Mouse (Mus musculus): ENCODE measurements around the gene Mbd5.

The Mbd5 gene

GRCm38 (mm10) chr2:48948841-48949584 lies at the start of gene Mbd5:
Gene Mbd5, plus strand, starts transcription at chr2:48949508.
- peak; percentile 99 for DNase-seq (ENCODE audit: low spot score)

GRCm38 (mm10) chr2:48908866-48909265 lies 40.4 kb upstream of the Mbd5 start:
- peak; percentile 33 for DNase-seq (ENCODE audit: low spot score)

- no peak for DNase-seq (ENCODE audit: low spot score)
These were observed 35.1 kb upstream of the Mbd5 start for GRCm38 (mm10) chr2:48914185-48914584.

GRCm38 (mm10) chr2:48915832-48916231 lies 33.5 kb upstream of the Mbd5 start:
- DNase-seq (ENCODE audit: low spot score): no peak

GRCm38 (mm10) chr2:48935058-48935457 lies 14.2 kb upstream of the Mbd5 start:
- no peak for DNase-seq (ENCODE audit: low spot score)

GRCm38 (mm10) chr2:48947761-48948160 lies 1.5 kb upstream of the Mbd5 start:
- DNase-seq (ENCODE audit: low spot score): no peak

- peak; percentile 27 for DNase-seq (ENCODE audit: low spot score)
These were observed 489 bp downstream of the Mbd5 start for GRCm38 (mm10) chr2:48949743-48950251.

- no peak for DNase-seq (ENCODE audit: low spot score)
These were observed 776 bp downstream of the Mbd5 start, which contains the start of gene Orc4 for GRCm38 (mm10) chr2:48950252-48950315. Gene Orc4, minus strand, starts transcription at chr2:48950277.

GRCm38 (mm10) chr2:48950316-48950880 lies 1.1 kb downstream of the Mbd5 start:
- DNase-seq (ENCODE audit: low spot score): no peak

GRCm38 (mm10) chr2:48956591-48956990 lies 7.3 kb downstream of the Mbd5 start:
- no peak for DNase-seq (ENCODE audit: low spot score)

GRCm38 (mm10) chr2:48978920-48979319 lies 29.6 kb downstream of the Mbd5 start:
- DNase-seq (ENCODE audit: low spot score): no peak

GRCm38 (mm10) chr2:48990322-48990721 lies 41.0 kb downstream of the Mbd5 start:
- DNase-seq (ENCODE audit: low spot score): no peak

- DNase-seq (ENCODE audit: low spot score): no peak
These were observed 91.2 kb downstream of the Mbd5 start for GRCm38 (mm10) chr2:49040481-49040880.

- DNase-seq (ENCODE audit: low spot score): no peak
These were observed 100.7 kb downstream of the Mbd5 start for GRCm38 (mm10) chr2:49050030-49050429.

GRCm38 (mm10) chr2:49067886-49068285 lies 118.6 kb downstream of the Mbd5 start:
- no peak for DNase-seq (ENCODE audit: low spot score)

GRCm38 (mm10) chr2:49084966-49085365 lies 135.7 kb downstream of the Mbd5 start:
- no peak for DNase-seq (ENCODE audit: low spot score)

- no peak for DNase-seq (ENCODE audit: low spot score)
These were observed 141.5 kb downstream of the Mbd5 start for GRCm38 (mm10) chr2:49090771-49091170.

GRCm38 (mm10) chr2:49096765-49097164 lies 147.5 kb downstream of the Mbd5 start:
- no peak for DNase-seq (ENCODE audit: low spot score)

- DNase-seq (ENCODE audit: low spot score): no peak
These were observed 159.6 kb downstream of the Mbd5 start for GRCm38 (mm10) chr2:49108906-49109305.

GRCm38 (mm10) chr2:49119875-49120274 lies 170.6 kb downstream of the Mbd5 start:
- no peak for DNase-seq (ENCODE audit: low spot score)

GRCm38 (mm10) chr2:49121603-49122002 lies 172.3 kb downstream of the Mbd5 start:
- no peak for DNase-seq (ENCODE audit: low spot score)

- DNase-seq (ENCODE audit: low spot score): no peak
These were observed 192.9 kb downstream of the Mbd5 start for GRCm38 (mm10) chr2:49142186-49142585.

GRCm38 (mm10) chr2:49153649-49154048 lies 204.3 kb downstream of the Mbd5 start:
- DNase-seq (ENCODE audit: low spot score): no peak

- no peak for DNase-seq (ENCODE audit: low spot score)
These were observed 211.1 kb downstream of the Mbd5 start for GRCm38 (mm10) chr2:49160232-49160947.

Data from left cerebral cortex, adult 11 months (tissue).